Mouse (Mus musculus): Measurements from ENCODE around the gene Cep112.

DNA sequence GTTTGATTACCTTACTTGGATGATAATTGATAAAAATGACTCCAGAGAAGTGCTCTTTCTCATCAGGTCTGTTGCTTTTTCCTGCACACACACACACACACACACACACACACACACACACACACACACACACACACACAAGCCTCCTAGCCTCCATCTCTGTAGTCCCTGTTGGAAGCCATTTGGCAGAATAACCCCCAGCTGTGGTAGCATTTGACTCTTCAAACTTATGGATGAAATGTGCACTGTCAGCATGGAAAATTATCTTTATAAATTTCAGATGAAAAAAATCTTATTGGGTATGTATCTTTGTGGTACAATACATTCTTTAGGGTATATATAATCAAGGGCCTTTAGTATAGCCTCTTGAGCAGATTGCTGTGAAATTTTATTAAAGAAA is 181.8 kb downstream of the Cep112 start:
- TF ChIP-seq CTCF (conservative IDR thresholded peaks at IDR 0.05; ENCODE audit: insufficient read depth, insufficient read length, low read depth, low read length) = no peak
- TF ChIP-seq POLR2A (IDR thresholded peaks at IDR 0.05; ENCODE audit: low read depth, low read length) = no peak

Data from kidney, adult 2 months (tissue).